Mouse (Mus musculus): ENCODE measurements around the gene Rpa2.

The Rpa2 gene

DNA sequence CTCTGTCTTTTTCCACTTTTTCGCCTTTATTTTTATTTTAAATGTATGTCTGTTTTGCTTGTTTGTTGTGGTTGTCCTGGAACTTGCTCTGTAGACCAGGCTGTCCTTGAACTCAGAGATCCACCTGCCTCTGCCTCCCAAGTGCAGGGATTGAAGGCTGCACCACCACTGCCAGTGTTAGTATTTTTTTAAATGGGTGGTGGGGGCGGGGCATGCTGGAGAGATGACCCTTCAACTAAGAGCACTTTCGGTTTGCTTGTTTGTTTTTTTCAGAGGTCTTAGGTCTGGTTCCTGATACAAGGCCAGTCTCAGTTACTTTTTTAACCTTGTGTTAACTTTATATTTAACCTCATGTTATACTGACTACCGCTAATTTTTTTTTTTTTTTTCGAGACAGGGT is 37.0 kb downstream of the Rpa2 start:
- no peak for DNase-seq

DNA sequence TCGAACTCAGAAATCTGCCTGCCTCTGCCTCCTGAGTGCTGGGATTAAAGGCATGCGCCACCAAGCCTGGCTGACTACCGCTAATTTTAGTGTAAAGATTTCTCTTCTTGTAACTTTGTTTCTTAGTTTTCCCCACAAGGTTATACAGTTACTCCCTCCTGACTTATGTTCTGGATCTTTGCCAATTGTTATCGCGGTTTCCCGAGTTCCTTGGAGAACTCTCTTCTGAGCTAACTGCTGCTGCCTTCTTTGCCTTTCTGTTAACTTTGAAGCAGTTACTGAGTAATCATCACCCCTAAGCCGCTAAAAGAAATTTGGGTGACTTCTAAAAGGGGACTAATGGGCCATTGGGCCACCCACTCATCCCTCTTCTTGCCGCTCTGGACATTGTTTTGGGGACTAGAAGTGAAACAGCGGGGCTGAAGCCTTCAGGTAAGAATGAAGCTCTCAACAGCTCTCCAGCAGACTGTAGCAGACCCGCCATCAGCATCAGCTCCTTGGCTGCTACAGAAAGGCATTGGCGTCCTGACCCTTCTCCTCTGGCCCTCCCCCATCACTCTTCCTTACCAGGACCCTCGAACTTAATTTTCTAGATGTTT is 37.6 kb downstream of the Rpa2 start:
- no peak for DNase-seq

DNA sequence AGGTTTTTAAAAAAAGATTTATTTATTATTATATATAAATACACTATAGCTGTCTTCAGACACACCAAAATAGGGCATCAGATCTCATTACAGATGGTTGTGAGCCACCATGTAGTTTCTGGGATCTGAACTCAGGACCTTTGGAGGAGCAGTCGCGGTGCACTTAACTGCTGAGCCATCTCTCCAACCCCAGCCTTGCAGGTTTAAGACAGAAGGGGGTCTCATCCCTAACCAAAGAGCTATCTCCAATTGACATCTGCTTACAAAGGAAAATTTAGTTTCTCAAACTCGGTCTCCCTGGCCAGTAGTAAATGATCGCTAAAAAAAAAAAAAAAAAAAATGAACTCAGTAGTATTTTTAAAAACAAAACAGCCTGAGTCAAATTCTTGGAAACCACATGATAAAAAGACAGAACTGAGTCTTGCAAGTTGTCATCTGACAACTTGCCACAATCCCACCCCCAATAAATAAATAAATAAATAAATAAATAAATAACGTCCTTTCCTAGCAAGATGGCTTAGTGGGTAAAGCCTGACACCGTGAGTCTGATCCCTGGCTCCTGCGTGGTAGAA is 38.6 kb downstream of the Rpa2 start:
- DNase-seq = no peak

DNA sequence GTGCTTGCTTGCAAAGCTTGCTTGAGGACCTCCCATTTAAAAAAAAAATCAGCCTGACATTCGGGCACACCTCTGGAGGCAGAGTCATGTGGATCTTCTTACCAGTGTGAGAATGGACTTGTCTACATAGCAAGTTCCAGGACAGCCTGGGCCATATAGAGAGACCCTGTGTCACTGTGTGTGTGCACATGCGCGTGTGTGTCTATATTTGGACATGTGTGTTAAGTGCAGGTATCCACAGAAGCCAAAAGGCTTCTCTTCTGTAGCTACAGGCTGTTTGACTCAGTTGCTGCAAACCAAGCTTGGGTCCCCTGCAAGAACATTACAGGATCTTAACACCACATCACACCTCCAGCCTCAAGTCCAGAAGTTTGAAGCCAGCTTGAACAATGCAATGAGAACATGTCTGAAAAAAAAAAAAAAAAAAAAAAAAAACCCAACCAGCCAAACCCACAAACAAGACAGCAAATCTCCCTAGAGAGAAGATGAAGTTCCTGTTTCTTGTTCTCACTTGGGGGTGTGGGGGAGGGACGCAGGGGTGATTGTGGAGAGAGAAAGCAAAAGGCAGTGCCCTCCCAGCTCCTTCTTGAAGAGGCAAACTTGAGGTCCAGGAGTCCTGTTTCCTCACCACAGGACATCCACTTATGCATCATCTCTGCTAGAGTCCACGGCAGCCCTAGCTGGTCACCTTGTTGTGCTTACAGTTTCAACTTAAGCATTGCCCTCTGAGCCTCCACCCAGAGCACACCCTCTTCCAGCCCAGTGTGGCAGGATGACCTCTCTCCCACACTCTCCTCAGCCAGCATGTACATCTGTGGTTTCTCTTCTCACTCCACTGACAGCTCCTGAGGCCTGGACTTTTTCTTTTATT is 39.9 kb downstream of the Rpa2 start:
- no peak for DNase-seq

DNA sequence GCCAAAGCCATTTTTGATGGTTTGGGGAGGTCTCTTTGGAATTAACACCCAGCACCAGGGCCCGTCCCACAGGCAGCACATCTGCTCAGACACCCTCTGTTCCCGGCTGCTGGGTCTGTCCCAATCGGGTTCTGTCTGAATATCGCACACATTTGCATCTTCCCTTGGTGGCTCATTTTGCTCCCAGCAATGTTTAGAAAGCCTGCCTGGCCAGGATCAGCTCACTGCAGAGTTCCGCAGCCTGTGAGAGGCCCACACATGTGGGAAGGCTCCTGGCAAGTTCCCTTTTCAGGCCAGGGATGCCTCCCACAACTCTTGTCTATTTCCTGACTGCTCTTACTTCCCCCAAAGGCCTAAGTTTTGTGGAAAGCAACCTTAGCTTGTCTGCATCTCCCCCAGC is 41.5 kb downstream of the Rpa2 start:
- no peak for DNase-seq

DNA sequence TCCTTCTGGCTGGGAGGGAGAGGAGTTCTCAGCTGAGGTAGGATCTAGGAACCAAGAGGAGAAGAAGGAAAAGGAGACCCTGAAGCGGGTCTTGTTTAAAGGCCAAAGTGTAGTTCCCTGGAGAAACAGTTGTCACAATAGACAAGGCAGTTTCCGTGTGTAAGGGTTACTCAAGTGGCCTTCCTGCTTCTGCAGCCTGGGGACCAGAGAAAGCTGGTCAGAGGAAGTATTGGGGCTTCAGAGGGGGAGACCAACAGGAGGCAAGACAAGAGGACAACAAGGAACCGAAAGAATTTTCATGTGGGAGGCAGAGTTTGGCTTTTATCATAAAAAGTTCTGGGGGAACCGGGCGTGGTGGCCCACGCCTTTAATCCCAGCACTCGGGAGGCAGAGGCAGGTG is 48.3 kb downstream of the Rpa2 start:
- no peak for DNase-seq

DNA sequence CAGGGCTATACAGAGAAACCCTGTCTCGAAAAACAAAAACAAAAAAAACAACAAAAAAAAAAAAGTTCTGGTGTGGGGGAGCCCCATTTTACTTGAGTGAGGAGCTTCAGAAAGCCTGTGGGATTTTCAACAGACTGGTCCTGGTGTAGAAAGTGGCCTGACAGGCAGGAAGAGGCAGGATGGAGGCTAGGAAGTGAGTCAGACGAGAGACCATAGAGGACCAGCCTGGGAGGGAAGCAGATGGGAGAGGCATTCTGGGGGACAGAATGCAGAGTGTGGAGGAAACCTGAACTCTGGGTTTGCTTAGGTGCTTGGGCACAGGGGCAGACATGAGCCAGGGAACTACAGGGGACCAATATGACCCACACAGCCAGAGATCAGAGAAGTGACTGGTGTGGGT is 48.7 kb downstream of the Rpa2 start:
- no peak for DNase-seq

DNA sequence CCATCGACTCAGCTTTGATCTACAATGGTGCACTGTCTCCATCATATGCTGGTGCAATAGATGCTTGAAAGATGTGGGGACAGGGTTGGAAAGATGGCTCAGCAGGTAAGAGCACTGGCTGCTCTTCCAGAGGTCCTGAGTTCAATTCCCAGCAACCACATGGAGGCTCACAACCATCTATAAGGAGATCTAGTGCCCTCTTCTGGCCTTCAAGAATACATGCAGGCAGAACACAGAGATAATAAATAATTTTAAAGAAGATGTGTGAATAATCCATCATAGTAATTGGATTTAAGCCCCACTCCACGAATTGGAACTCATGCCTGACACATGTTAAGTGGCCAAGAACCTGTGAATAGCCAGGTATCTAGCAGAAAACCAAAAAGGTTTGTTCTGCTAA is 50.3 kb downstream of the Rpa2 start:
- no peak for DNase-seq

DNA sequence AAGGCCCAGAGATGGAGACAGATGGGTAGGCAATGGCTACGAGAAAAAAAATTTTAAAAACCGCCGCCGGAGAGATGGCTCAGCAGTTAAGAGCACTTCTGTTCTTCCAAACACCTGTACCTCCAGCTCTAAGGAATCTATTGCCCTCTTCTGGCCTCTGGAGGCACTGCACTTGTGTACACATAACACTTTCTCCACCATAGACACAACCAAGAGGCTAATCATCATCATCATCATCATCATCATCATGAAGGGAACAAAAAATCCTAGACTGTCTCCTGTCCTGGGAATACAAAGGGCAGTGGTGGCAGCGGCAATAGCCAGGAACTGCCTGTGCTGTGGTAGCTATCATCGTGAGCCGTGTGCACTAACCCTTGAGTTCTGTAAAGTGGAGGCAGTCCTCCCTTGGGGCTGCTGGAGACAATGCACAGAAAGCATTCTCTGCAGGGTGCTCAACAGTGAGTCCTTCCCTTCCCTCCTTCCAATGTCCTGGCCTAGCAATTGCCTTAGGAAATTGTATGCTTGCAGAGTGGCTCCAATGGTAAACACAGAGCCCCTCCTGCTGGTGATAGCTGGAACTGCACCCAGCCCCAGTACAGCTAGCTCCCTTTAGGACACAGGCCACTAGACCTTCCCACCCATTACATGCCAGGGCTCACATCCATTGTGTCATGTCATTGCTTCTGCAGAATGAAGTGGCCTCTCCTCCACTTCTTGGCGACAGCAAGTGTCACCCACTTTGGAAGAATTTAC is 55.7 kb downstream of the Rpa2 start:
- DNase-seq = peak; percentile 40 to 73
